Mouse (Mus musculus) hindbrain, embryonic 16.5 days (tissue): ENCODE measurements around the gene Pum2. TPM values are rescaled to one million over a fixed set of nuclear protein-coding genes. Genes with fewer than 3 reads are reported as not detected.

Experiments
- ATAC-seq: fragments of 200-750 bp; cut with Nextera tagmentation; 2 replicates; pipeline ENCODE4 v1.8.0; 2017; ENCODE audit warnings: moderate TSS enrichment, moderate library complexity
- H3K27ac ChIP-seq: fragments of 300-500 bp; sonication (generic); 2 replicates; pipeline ENCODE4 v1.5.1; 2014; ENCODE audit warnings: low read depth, mild to moderate bottlenecking, control low read depth, low read length, moderate library complexity
- H3K27me3 ChIP-seq: fragments of 300-500 bp; sonication (generic); replicated peaks from 2 replicates; pipeline ENCODE4 v1.6.1; 2014; ENCODE audit warnings: low read length; ENCODE audit not compliant: control insufficient read depth, insufficient read depth
- H3K36me3 ChIP-seq: fragments of 300-500 bp; sonication (generic); 2 replicates; pipeline ENCODE4 v1.6.1; 2014; ENCODE audit warnings: mild to moderate bottlenecking, low read length, moderate library complexity, mixed read lengths; ENCODE audit not compliant: control insufficient read depth, insufficient read depth
- H3K4me1 ChIP-seq: fragments of 300-500 bp; sonication (generic); 2 replicates; pipeline ENCODE4 v1.6.1; 2014; ENCODE audit warnings: low read depth, low read length; ENCODE audit not compliant: control insufficient read depth, insufficient read depth
- H3K4me2 ChIP-seq: fragments of 300-500 bp; sonication (generic); 2 replicates; pipeline ENCODE4 v1.6.1; 2014; ENCODE audit warnings: mild to moderate bottlenecking, low read length, control low read depth, moderate library complexity
- H3K4me3 ChIP-seq: fragments of 300-500 bp; sonication (generic); 2 replicates; pipeline ENCODE4 v1.5.1; 2014; ENCODE audit warnings: mild to moderate bottlenecking, low read length, control low read depth, moderate library complexity
- H3K9ac ChIP-seq: fragments of 300-500 bp; sonication (generic); 2 replicates; pipeline ENCODE4 v1.6.1; 2014; ENCODE audit warnings: low read depth, mild to moderate bottlenecking, control low read depth, low read length, moderate library complexity
- H3K9me3 ChIP-seq: fragments of 300-500 bp; sonication (generic); 2 replicates; pipeline ENCODE4 v1.6.1; 2014; ENCODE audit warnings: mild to moderate bottlenecking, low read length, moderate library complexity; ENCODE audit not compliant: control insufficient read depth
- WGBS: fragments of 180-500 bp; shearing (Covaris S2); extraction: QIAGEN DNeasy Blood & Tissue Kit; methylation state at CpG from one replicate; pipeline ENCODE4 v1.1.7; 2014; 5-methylcytosine and 5-hydroxymethylcytosine counted together
- polyA plus RNA-seq: library from polyadenylated mRNA; unstranded; fragments of >200 nt; fragmentation: Nextera tagmentation; extraction: Ambion mirVana; gene quantifications from 2 replicates; pipeline ENCODE4 v1.2.1, GENCODE M21; 2015

The Pum2 gene
- polyA plus RNA-seq, 1 experiment from 2014 or later: 41.3 TPM

DNA sequence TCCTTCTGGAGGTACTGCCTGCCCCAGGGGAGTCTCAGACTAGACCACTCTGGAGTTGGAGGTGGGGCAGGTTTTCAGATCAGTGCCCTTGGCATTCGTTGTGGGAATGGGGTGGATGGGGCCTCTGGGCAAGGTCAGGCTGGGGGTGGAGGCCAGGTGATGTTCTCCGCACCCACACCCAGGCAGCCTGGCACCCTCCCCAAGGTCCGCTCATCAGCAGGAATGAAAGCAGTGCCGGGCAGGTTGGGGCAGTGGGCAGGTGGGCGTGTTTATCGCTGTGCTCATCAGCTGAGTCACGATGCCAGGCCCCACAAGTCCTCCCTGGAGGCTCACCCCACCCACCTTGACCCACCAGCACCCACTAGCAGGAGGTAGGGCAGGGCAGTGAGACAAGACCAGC is 104.2 kb downstream of the Pum2 start:
- H3K4me3 ChIP-seq: no peak overlapping the region
- WGBS: 88% methylated on average over 6 of the region's 7 CpGs
- H3K9ac ChIP-seq: no peak overlapping the region
- no peaks in the 10 kb centered on the region for H3K27me3 ChIP-seq
- H3K4me2 ChIP-seq: no peak overlapping the region
- H3K4me1 ChIP-seq: peaks cover 5% of the 10 kb centered on the region
- no peaks in the 10 kb centered on the region for H3K9me3 ChIP-seq
- H3K36me3 ChIP-seq: no peaks in the 10 kb centered on the region
- no peak for ATAC-seq
- H3K27ac ChIP-seq: no peak overlapping the region

DNA sequence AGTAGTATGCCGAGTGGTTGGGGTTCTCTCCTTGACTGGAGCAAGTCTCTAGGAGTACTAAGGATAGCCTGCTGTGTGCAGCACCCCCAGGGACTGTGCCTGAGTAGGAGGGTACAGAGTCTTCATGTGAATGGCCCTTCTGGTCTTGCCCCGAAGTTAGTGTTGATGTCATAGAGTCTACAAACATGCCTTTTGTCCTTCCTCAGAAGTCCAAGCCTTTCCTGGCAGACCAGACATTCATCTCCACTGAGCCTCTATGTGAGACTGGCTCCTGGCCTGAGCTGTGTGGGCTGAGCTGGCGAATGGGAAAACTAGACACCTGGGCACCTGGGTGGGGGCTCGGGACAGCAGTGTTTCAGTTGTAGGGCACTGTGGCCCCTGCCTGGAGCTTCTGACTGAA is 105.9 kb downstream of the Pum2 start:
- H3K36me3 ChIP-seq: no peaks in the 10 kb centered on the region
- H3K4me3 ChIP-seq: no peak overlapping the region
- H3K27ac ChIP-seq: no peak overlapping the region
- 77% methylated on average over 4 of the region's 4 CpGs for WGBS
- H3K27me3 ChIP-seq: no peaks in the 10 kb centered on the region
- no peaks in the 10 kb centered on the region for H3K9me3 ChIP-seq
- H3K4me1 ChIP-seq: no peaks in the 10 kb centered on the region
- H3K9ac ChIP-seq: no peak overlapping the region
- H3K4me2 ChIP-seq: no peak overlapping the region
- no peak for ATAC-seq

DNA sequence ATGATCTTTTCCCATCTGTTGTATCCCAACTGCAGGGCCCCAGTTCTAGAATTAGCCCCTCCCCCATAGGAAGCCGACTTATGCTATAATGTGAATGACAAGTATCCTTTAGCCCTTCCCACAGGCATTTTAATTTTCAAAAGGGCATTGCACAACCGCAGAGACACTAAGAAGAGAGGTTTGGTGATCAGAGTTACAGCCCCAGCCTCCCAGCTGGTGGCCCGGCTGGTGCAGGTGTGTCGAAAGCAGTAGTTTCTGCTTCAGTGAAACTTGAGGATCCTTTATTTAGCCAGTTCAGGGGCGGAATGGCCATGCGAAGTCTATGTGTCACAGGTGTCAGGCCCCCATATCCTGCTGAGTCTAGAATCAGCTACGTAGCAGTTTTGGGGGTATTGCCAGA is 107.2 kb downstream of the Pum2 start:
- H3K9me3 ChIP-seq: no peaks in the 10 kb centered on the region
- H3K4me1 ChIP-seq: no peaks in the 10 kb centered on the region
- no peaks in the 10 kb centered on the region for H3K36me3 ChIP-seq
- ATAC-seq: no peak
- no peak overlapping the region for H3K4me3 ChIP-seq
- 77% methylated on average over 7 of the region's 7 CpGs for WGBS
- no peak overlapping the region for H3K27ac ChIP-seq
- H3K4me2 ChIP-seq: no peak overlapping the region
- H3K27me3 ChIP-seq: no peaks in the 10 kb centered on the region
- no peak overlapping the region for H3K9ac ChIP-seq

DNA sequence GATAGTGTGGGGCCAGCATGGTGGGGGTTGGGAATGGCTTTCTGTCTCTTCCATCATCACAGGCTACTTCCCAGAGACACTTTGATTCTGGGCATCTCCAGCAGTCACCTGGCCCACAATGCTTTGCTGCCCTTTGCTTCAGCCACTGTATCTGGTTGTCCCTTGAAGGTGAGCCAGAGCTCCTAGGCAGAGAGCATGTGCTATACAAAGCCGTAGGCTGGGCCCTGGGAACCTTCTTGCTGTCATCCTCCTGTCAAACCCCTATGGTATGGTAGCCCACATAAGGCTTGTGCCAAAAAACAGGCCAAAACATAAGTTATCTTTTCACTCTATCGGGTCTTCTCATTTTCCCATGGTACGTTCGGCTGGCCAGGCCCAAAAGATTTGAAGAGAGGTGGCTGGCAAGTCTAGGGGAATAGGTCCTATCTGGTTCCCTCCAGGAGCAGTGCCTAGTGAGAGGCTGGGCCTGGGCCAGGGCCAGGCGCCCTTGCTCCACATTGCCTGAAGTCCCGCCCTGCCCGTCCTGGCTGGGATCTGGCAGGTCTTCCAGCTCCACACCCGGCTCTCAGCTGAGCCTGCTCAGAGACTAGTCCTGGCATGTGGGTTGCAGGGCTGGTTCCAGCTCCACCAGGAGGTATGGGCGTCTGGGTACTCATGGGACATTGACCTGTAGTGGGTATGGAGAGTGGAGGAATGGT is 107.9 kb downstream of the Pum2 start:
- 79% methylated on average over 9 of the region's 9 CpGs for WGBS
- Histone ChIP-seq H3K4me3 (no peak overlapping the region), H3K36me3 (no peaks in the 10 kb centered on the region), H3K9me3 (no peaks in the 10 kb centered on the region), H3K4me1 (no peaks in the 10 kb centered on the region), H3K27me3 (no peaks in the 10 kb centered on the region), H3K27ac (no peak overlapping the region), H3K9ac (no peak overlapping the region), H3K4me2 (no peak overlapping the region)
- no peak for ATAC-seq

DNA sequence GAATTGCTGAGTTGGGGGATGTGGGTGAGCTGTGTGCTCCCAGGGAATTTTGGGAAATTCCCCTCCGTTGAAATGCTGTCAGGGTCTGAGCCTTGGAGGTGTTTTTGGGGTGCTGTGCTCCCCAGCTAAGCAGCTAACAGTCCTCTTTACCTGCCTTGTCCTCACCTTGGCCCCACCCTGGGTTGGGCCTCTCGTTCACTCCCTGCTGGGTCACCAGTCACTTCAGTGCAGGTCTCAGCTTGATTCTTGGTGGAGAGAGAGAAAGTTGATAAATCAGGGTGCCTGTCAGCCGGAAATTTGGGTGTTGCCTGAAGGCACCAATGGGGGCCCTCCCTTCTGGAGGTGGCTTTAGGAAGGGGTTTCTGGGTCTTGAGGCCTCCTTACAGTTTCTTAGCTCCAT is 108.6 kb downstream of the Pum2 start:
- H3K4me2 ChIP-seq: no peak overlapping the region
- WGBS: 85% methylated on average over 3 of the region's 3 CpGs

DNA sequence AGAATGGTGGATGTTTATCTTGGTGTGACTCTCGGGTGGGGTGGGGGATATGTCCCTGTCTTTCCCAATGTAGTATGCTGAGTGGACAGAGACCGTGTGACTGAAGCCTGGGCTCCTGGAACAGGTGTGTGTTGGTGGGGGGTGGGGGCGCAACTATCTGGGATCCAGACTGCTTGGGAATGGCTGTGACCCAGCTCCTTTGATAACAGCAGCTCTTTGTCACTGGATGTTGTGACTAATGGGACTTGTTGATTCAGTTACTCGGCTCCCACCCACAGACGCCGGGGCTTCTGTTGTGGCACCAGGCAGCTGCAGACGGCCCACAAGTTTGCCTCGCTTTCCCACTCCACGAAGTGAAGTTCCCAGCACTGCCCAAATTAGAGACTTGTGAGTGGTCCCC is 110.3 kb downstream of the Pum2 start:
- no peak overlapping the region for H3K4me2 ChIP-seq
- no peak overlapping the region for H3K9ac ChIP-seq
- no peak for ATAC-seq
- WGBS: 62% methylated on average over 9 of the region's 9 CpGs
- no peak overlapping the region for H3K27ac ChIP-seq
- no peaks in the 10 kb centered on the region for H3K4me1 ChIP-seq
- no peaks in the 10 kb centered on the region for H3K27me3 ChIP-seq
- H3K9me3 ChIP-seq: no peaks in the 10 kb centered on the region
- H3K36me3 ChIP-seq: no peaks in the 10 kb centered on the region
- no peak overlapping the region for H3K4me3 ChIP-seq

More for the DNA sequence above, 108.6 kb downstream of the Pum2 start:
- Histone ChIP-seq H3K4me3 (no peak overlapping the region), H3K9me3 (no peaks in the 10 kb centered on the region), H3K27ac (no peak overlapping the region), H3K36me3 (no peaks in the 10 kb centered on the region), H3K4me1 (no peaks in the 10 kb centered on the region), H3K27me3 (no peaks in the 10 kb centered on the region), H3K9ac (no peak overlapping the region)
- no peak for ATAC-seq

DNA sequence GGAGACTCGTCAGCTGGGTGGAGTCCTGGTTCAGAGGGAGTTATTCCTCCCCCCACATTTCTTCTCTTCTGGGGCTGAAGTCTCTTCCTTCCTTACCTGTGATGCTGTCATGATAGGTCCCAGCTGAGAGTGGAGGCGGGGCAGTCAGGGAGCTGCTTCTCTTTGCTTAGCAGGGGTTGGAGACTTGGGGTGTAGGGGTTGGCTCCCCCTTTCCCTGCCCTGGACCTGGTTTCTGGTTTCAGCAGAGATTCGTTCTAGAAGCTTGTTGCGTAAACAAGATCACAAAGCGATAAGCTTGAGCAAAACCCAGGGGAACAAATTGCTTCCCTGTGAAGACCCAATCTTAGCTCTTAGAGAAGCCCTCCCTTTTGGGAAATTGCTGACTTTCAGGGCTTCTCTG is 112.5 kb downstream of the Pum2 start:
- WGBS: 81% methylated on average over 5 of the region's 5 CpGs
- no peak for ATAC-seq
- Histone ChIP-seq H3K4me2 (no peak overlapping the region), H3K36me3 (peaks cover 4% of the 10 kb centered on the region; the same call in 1 of the 2 replicates), H3K4me3 (no peak overlapping the region), H3K9me3 (no peaks in the 10 kb centered on the region), H3K27ac (no peak overlapping the region), H3K27me3 (no peaks in the 10 kb centered on the region), H3K4me1 (no peaks in the 10 kb centered on the region), H3K9ac (no peak overlapping the region)

DNA sequence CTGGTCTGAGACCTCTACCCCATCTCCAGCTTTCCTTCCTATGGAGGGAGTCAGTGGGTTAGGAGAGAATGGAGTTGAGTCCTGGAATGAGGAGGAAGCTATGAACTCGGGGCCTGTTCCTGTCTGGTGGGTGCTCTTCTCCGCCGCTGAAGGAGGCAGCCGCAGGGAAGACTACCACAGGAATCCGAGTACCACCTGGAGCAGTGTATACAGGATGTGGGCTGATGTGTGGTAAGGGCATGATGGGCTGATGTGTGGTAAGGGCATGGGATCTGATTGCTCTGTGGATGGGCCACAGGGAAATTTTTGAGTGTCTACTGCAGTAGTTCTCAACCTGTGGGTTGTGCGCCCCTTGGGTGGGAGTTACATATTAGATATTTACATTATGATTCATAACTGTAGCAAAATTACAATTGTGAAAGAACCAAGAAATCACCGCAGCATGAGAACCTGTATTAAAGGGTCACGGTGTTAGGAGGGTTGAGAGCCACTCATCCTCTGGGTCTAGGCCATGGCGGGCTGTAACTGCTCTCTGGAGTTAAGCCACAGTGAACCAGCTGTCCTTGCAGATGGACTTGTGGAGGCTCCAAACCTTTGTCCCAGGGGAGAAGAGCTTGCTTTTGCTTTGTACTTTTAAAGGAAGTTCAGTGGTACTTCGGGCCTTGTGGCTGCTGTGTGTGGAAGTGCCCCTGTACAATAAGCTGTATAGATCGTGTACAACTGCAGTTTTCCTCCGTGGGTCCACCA is 113.2 kb downstream of the Pum2 start:
- H3K9me3 ChIP-seq: no peaks in the 10 kb centered on the region
- H3K36me3 ChIP-seq: peaks cover 8% of the 10 kb centered on the region; the same call in 1 of the 2 replicates
- 87% methylated on average over 12 of the region's 12 CpGs for WGBS
- H3K27me3 ChIP-seq: no peaks in the 10 kb centered on the region
- no peak overlapping the region for H3K9ac ChIP-seq
- no peak overlapping the region for H3K27ac ChIP-seq
- H3K4me2 ChIP-seq: no peak overlapping the region
- ATAC-seq: no peak; the same call in 1 of the 2 replicates
- H3K4me3 ChIP-seq: no peak overlapping the region
- no peaks in the 10 kb centered on the region for H3K4me1 ChIP-seq

DNA sequence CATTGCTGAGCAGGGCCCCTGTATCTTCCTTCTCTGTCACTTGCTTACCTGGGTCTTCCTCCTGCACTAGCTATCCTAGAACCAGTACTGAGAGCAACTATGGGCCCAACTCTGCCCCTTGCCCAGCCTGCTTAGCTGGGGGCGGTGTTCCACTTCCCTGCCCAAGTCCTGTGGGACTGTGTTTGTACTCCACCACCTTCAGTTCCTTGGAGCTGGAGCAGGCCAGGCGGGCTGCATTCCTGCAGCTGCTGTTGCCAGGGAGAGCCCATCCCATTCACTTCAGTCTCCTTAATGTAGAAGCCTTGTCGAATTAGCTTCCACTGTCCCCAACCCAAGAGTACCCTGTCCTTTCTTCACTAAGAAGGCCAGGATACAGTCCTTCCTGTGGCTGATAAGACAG is 114.5 kb downstream of the Pum2 start:
- Histone ChIP-seq H3K4me2 (no peak overlapping the region), H3K9ac (no peak overlapping the region), H3K4me1 (no peaks in the 10 kb centered on the region), H3K36me3 (peaks cover 8% of the 10 kb centered on the region; the same call in 1 of the 2 replicates), H3K27ac (no peak overlapping the region), H3K27me3 (no peaks in the 10 kb centered on the region), H3K4me3 (no peak overlapping the region), H3K9me3 (no peaks in the 10 kb centered on the region)
- whole genome bisulfite sequencing: 24% methylated on average over 3 of the region's 3 CpGs
- ATAC-seq: no peak
